Mouse (Mus musculus): ENCODE data around the gene Llph. TPM values are rescaled to one million over a fixed set of nuclear protein-coding genes. Genes with fewer than 3 reads are reported as not detected.

The Llph gene
- polyA plus RNA-seq (2016; fragmentation: Nextera tagmentation; extraction: Ambion mirVana), result 68.1 and 70.4 TPM in 2 replicates

GRCm38 (mm10) chr10:120226871-120227661, at the start of gene Llph:
Gene Llph (plus strand): TSS chr10:120227070.
- DNase-seq (ENCODE audit: low spot score), result peak; percentile 89
- peak within 1 kb of the TSS; percentile 87 for H3K27ac ChIP-seq (replicated peaks)
- H3K27me3 ChIP-seq (replicated peaks; ENCODE audit: low read depth, poor library complexity, severe bottlenecking), result no peaks in the 10 kb centered on the region
- no peaks in the 10 kb centered on the region for H3K9me3 ChIP-seq
- H3K4me3 ChIP-seq, result peak within 1 kb of the TSS; percentile 100
- H3K36me3 ChIP-seq (replicated peaks), result peaks cover 44% of the 10 kb centered on the region
- under 1% methylated on average over 57 of the region's 57 CpGs for WGBS
- H3K4me1 ChIP-seq, result peaks cover 14% of the 10 kb centered on the region

- 91% methylated on average over 1 of the region's 1 CpGs for WGBS
- no peak overlapping the region for H3K27ac ChIP-seq (replicated peaks)
- no peaks in the 10 kb centered on the region for H3K27me3 ChIP-seq (replicated peaks; ENCODE audit: low read depth, poor library complexity, severe bottlenecking)
- DNase-seq (ENCODE audit: low spot score), result no peak
- no peaks in the 10 kb centered on the region for H3K36me3 ChIP-seq (replicated peaks)
- no peaks in the 10 kb centered on the region for H3K9me3 ChIP-seq
- no peaks in the 10 kb centered on the region for H3K4me1 ChIP-seq
- no peak overlapping the region for H3K4me3 ChIP-seq
These were observed 44.0 kb upstream of the Llph start for GRCm38 (mm10) chr10:120182887-120183286.

GRCm38 (mm10) chr10:120183342-120183741, 43.5 kb upstream of the Llph start:
- Histone ChIP-seq H3K4me1 (no peaks in the 10 kb centered on the region), H3K27ac (replicated peaks) (no peak overlapping the region), H3K4me3 (no peak overlapping the region), H3K36me3 (replicated peaks) (no peaks in the 10 kb centered on the region), H3K27me3 (replicated peaks; ENCODE audit: low read depth, poor library complexity, severe bottlenecking) (no peaks in the 10 kb centered on the region), H3K9me3 (no peaks in the 10 kb centered on the region)
- no peak for DNase-seq (ENCODE audit: low spot score)
- WGBS, result 86% methylated on average over 2 of the region's 2 CpGs

GRCm38 (mm10) chr10:120188513-120188912, 38.4 kb upstream of the Llph start:
- no peak for DNase-seq (ENCODE audit: low spot score)
- H3K4me1 ChIP-seq, result peaks cover 5% of the 10 kb centered on the region; the same call in 1 of the 2 replicates
- H3K36me3 ChIP-seq (replicated peaks), result no peaks in the 10 kb centered on the region
- no peak overlapping the region for H3K4me3 ChIP-seq
- no peaks in the 10 kb centered on the region for H3K9me3 ChIP-seq
- no peak overlapping the region for H3K27ac ChIP-seq (replicated peaks)
- WGBS, result 81% methylated on average over 2 of the region's 2 CpGs
- no peaks in the 10 kb centered on the region for H3K27me3 ChIP-seq (replicated peaks; ENCODE audit: low read depth, poor library complexity, severe bottlenecking)

- no peak for DNase-seq (ENCODE audit: low spot score)
These were observed 37.6 kb upstream of the Llph start for GRCm38 (mm10) chr10:120189276-120189675.

GRCm38 (mm10) chr10:120189782-120190181, 37.1 kb upstream of the Llph start:
- H3K4me3 ChIP-seq, result no peak overlapping the region
- H3K9me3 ChIP-seq, result no peaks in the 10 kb centered on the region
- H3K4me1 ChIP-seq, result peaks cover 5% of the 10 kb centered on the region; the same call in 1 of the 2 replicates
- H3K36me3 ChIP-seq (replicated peaks), result no peaks in the 10 kb centered on the region
- no peaks in the 10 kb centered on the region for H3K27me3 ChIP-seq (replicated peaks; ENCODE audit: low read depth, poor library complexity, severe bottlenecking)
- H3K27ac ChIP-seq (replicated peaks), result no peak overlapping the region
- no peak for DNase-seq (ENCODE audit: low spot score)
- 36% methylated on average over 6 of the region's 6 CpGs for WGBS

More at GRCm38 (mm10) chr10:120189276-120189675, 37.6 kb upstream of the Llph start:
- Histone ChIP-seq H3K27me3 (replicated peaks; ENCODE audit: low read depth, poor library complexity, severe bottlenecking) (no peaks in the 10 kb centered on the region), H3K4me1 (peaks cover 5% of the 10 kb centered on the region; the same call in 1 of the 2 replicates), H3K27ac (replicated peaks) (no peak overlapping the region), H3K9me3 (no peaks in the 10 kb centered on the region), H3K36me3 (replicated peaks) (no peaks in the 10 kb centered on the region), H3K4me3 (no peak overlapping the region)
- WGBS, result 69% methylated on average over 11 of the region's 11 CpGs

- no peak overlapping the region for H3K27ac ChIP-seq (replicated peaks)
- DNase-seq (ENCODE audit: low spot score), result no peak
- no peaks in the 10 kb centered on the region for H3K9me3 ChIP-seq
- H3K4me1 ChIP-seq, result peaks cover 5% of the 10 kb centered on the region; the same call in 1 of the 2 replicates
- no peaks in the 10 kb centered on the region for H3K27me3 ChIP-seq (replicated peaks; ENCODE audit: low read depth, poor library complexity, severe bottlenecking)
- H3K36me3 ChIP-seq (replicated peaks), result no peaks in the 10 kb centered on the region
- 87% methylated on average over 6 of the region's 6 CpGs for WGBS
- no peak overlapping the region for H3K4me3 ChIP-seq
These were observed 35.7 kb upstream of the Llph start for GRCm38 (mm10) chr10:120191165-120191564.

GRCm38 (mm10) chr10:120192278-120192677, 34.6 kb upstream of the Llph start:
- no peaks in the 10 kb centered on the region for H3K9me3 ChIP-seq
- DNase-seq (ENCODE audit: low spot score), result no peak
- H3K36me3 ChIP-seq (replicated peaks), result no peaks in the 10 kb centered on the region
- H3K27me3 ChIP-seq (replicated peaks; ENCODE audit: low read depth, poor library complexity, severe bottlenecking), result no peaks in the 10 kb centered on the region
- H3K4me3 ChIP-seq, result no peak overlapping the region
- WGBS, result 87% methylated on average over 4 of the region's 4 CpGs
- H3K27ac ChIP-seq (replicated peaks), result no peak overlapping the region
- peaks cover 5% of the 10 kb centered on the region; the same call in 1 of the 2 replicates for H3K4me1 ChIP-seq

GRCm38 (mm10) chr10:120193255-120193654, 33.6 kb upstream of the Llph start:
- H3K9me3 ChIP-seq, result no peaks in the 10 kb centered on the region
- peaks cover 5% of the 10 kb centered on the region; the same call in 1 of the 2 replicates for H3K4me1 ChIP-seq
- H3K27me3 ChIP-seq (replicated peaks; ENCODE audit: low read depth, poor library complexity, severe bottlenecking), result peaks cover 4% of the 10 kb centered on the region; the same call in 1 of the 2 replicates
- no peak for DNase-seq (ENCODE audit: low spot score)
- no peak overlapping the region for H3K4me3 ChIP-seq
- no peak overlapping the region for H3K27ac ChIP-seq (replicated peaks)
- 93% methylated on average over 8 of the region's 8 CpGs for WGBS
- no peaks in the 10 kb centered on the region for H3K36me3 ChIP-seq (replicated peaks)

GRCm38 (mm10) chr10:120197061-120197835, 29.6 kb upstream of the Llph start:
- H3K9me3 ChIP-seq, result 0 out of 2 replicates have a peak, but pooled peaks cover 2% of the 10 kb centered on the region
- no peaks in the 10 kb centered on the region for H3K36me3 ChIP-seq (replicated peaks)
- H3K27me3 ChIP-seq (replicated peaks; ENCODE audit: low read depth, poor library complexity, severe bottlenecking), result peaks cover 42% of the 10 kb centered on the region
- no peak for DNase-seq (ENCODE audit: low spot score)
- no peak overlapping the region for H3K4me3 ChIP-seq
- H3K4me1 ChIP-seq, result peaks cover 11% of the 10 kb centered on the region
- 82% methylated on average over 14 of the region's 14 CpGs for WGBS
- no peak overlapping the region for H3K27ac ChIP-seq (replicated peaks)

GRCm38 (mm10) chr10:120201131-120201921, 25.5 kb upstream of the Llph start, which contains the start of gene Tmbim4:
Gene Tmbim4 (plus strand): TSS chr10:120201590.
- 0 out of 2 replicates have a peak, but pooled peaks cover 2% of the 10 kb centered on the region for H3K9me3 ChIP-seq
- DNase-seq (ENCODE audit: low spot score), result peak; percentile 71
- H3K4me3 ChIP-seq, result peak within 1 kb of the TSS; percentile 62
- H3K4me1 ChIP-seq, result peaks cover 11% of the 10 kb centered on the region
- 1% methylated on average over 65 of the region's 65 CpGs for WGBS
- H3K36me3 ChIP-seq (replicated peaks), result no peaks in the 10 kb centered on the region
- H3K27me3 ChIP-seq (replicated peaks; ENCODE audit: low read depth, poor library complexity, severe bottlenecking), result peaks cover 42% of the 10 kb centered on the region
- H3K27ac ChIP-seq (replicated peaks), result peak within 1 kb of the TSS; percentile 60

GRCm38 (mm10) chr10:120201961-120202402, 24.9 kb upstream of the Llph start, which contains the start of gene Irak3:
Gene Irak3 (minus strand): TSS chr10:120202130.
- H3K36me3 ChIP-seq (replicated peaks), result no peaks in the 10 kb centered on the region
- WGBS, result 1% methylated on average over 13 of the region's 13 CpGs
- peaks cover 11% of the 10 kb centered on the region for H3K4me1 ChIP-seq
- peak; percentile 89 for DNase-seq (ENCODE audit: low spot score)
- H3K27me3 ChIP-seq (replicated peaks; ENCODE audit: low read depth, poor library complexity, severe bottlenecking), result peaks cover 42% of the 10 kb centered on the region
- H3K27ac ChIP-seq (replicated peaks), result peak within 1 kb of the TSS; percentile 60
- H3K4me3 ChIP-seq, result peak within 1 kb of the TSS; percentile 62
- H3K9me3 ChIP-seq, result 0 out of 2 replicates have a peak, but pooled peaks cover 2% of the 10 kb centered on the region

Measured in embryonic facial prominence, embryonic 10.5 days (tissue).